Mouse (Mus musculus) embryonic stem cell, embryonic (primary cell): Measurements from ENCODE around the gene Fam171a1.

Experiments
- CTCF ChIA-PET, 4 experiments: fragments of 300-600 bp in 2 of 4; fragments of 350-600 bp in 2 of 4; sonication (Branson Sonifier 250); formaldehyde crosslinking; loops; one replicate each; lab custom pipeline; 2022; ENCODE audit warnings: inconsistent platforms in 2 of 4; lab: Charles Lee
- POLR2A ChIA-PET, 4 experiments: fragments of 300-600 bp in 2 of 4; fragments of 350-600 bp in 2 of 4; sonication (Branson Sonifier 250); formaldehyde crosslinking; loops; one replicate each; lab custom pipeline; 2022; ENCODE audit warnings: antibody characterized with exemption in 4 of 4, inconsistent platforms in 1 of 4; lab: Charles Lee

Fam171a1 gene

GRCm38 (mm10) chr2:3128910-3129309 lies 14.9 kb downstream of the Fam171a1 start:
- CTCF ChIA-PET = no interaction called here
- POLR2A ChIA-PET = interaction anchor here in 1 of 4 experiments (0.7 kb wide), 1 partner anchor 16 kb away, joined by 3 read pairs; no protein-coding TSS in a partner anchor

- ChIA-PET POLR2A (no interaction called here), CTCF (no interaction called here)
Observed at GRCm38 (mm10) chr2:3132473-3132872, 18.4 kb downstream of the Fam171a1 start.

- CTCF ChIA-PET = interaction anchor here in 1 of 4 experiments (0.6 kb wide), 1 partner anchor 31 kb away, joined by 3 read pairs; no protein-coding TSS in a partner anchor
- POLR2A ChIA-PET = no interaction called here
Observed at GRCm38 (mm10) chr2:3134580-3135296, 20.7 kb downstream of the Fam171a1 start.

- POLR2A ChIA-PET = no interaction called here
- CTCF ChIA-PET = interaction anchor here in 1 of 4 experiments (0.6 kb wide), 1 partner anchor 31 kb away, joined by 3 read pairs; no protein-coding TSS in a partner anchor
Observed at GRCm38 (mm10) chr2:3135297-3135684, 21.3 kb downstream of the Fam171a1 start.

GRCm38 (mm10) chr2:3138308-3138707 lies 24.3 kb downstream of the Fam171a1 start:
- ChIA-PET CTCF (no interaction called here), POLR2A (no interaction called here)

- CTCF ChIA-PET = no interaction called here
- POLR2A ChIA-PET = no interaction called here
Observed at GRCm38 (mm10) chr2:3139065-3139464, 25.0 kb downstream of the Fam171a1 start.

GRCm38 (mm10) chr2:3139578-3139977 lies 25.6 kb downstream of the Fam171a1 start:
- POLR2A ChIA-PET = interaction anchor here in 1 of 4 experiments (0.6 to 1.1 kb wide), 2 partner anchors 9 to 37 kb away, joined by 3 to 5 read pairs; no protein-coding TSS in a partner anchor
- CTCF ChIA-PET = no interaction called here

GRCm38 (mm10) chr2:3140585-3140984 lies 26.6 kb downstream of the Fam171a1 start:
- POLR2A ChIA-PET = interaction anchor here in 1 of 4 experiments (1.1 kb wide), 1 partner anchor 10 kb away, joined by 3 read pairs; no protein-coding TSS in a partner anchor
- CTCF ChIA-PET = interaction anchor here in 1 of 4 experiments (0.6 kb wide), 1 partner anchor 17 kb away, joined by 5 read pairs; no protein-coding TSS in a partner anchor

GRCm38 (mm10) chr2:3141804-3142203 lies 27.8 kb downstream of the Fam171a1 start:
- POLR2A ChIA-PET = no interaction called here
- CTCF ChIA-PET = no interaction called here

GRCm38 (mm10) chr2:3144291-3144690 lies 30.3 kb downstream of the Fam171a1 start:
- CTCF ChIA-PET = no interaction called here

GRCm38 (mm10) chr2:3147550-3148157 lies 33.6 kb downstream of the Fam171a1 start:
- ChIA-PET POLR2A (no interaction called here), CTCF (no interaction called here)

More at GRCm38 (mm10) chr2:3144291-3144690, 30.3 kb downstream of the Fam171a1 start:
- POLR2A ChIA-PET = no interaction called here

GRCm38 (mm10) chr2:3148731-3149130 lies 34.7 kb downstream of the Fam171a1 start:
- CTCF ChIA-PET = no interaction called here
- POLR2A ChIA-PET = no interaction called here

GRCm38 (mm10) chr2:3150324-3150723 lies 36.3 kb downstream of the Fam171a1 start:
- ChIA-PET POLR2A (interaction anchor here in 1 of 4 experiments (0.6 kb wide), 1 partner anchor 210 kb away, joined by 3 read pairs; no protein-coding TSS in a partner anchor), CTCF (interaction anchor here in 1 of 4 experiments (0.7 kb wide), 1 partner anchor 25 kb away, joined by 10 read pairs; no protein-coding TSS in a partner anchor)

- ChIA-PET POLR2A (no interaction called here), CTCF (interaction anchor here in 1 of 4 experiments (0.6 kb wide), 1 partner anchor 24 kb away, joined by 3 read pairs; no protein-coding TSS in a partner anchor)
Observed at GRCm38 (mm10) chr2:3151336-3151735, 37.3 kb downstream of the Fam171a1 start.

- CTCF ChIA-PET = no interaction called here
- POLR2A ChIA-PET = no interaction called here
Observed at GRCm38 (mm10) chr2:3154091-3154665, 40.2 kb downstream of the Fam171a1 start.

- ChIA-PET POLR2A (no interaction called here), CTCF (no interaction called here)
Observed at GRCm38 (mm10) chr2:3154986-3155385, 41.0 kb downstream of the Fam171a1 start.

GRCm38 (mm10) chr2:3157030-3157429 lies 43.0 kb downstream of the Fam171a1 start:
- ChIA-PET CTCF (no interaction called here), POLR2A (no interaction called here)

- ChIA-PET POLR2A (no interaction called here), CTCF (no interaction called here)
Observed at GRCm38 (mm10) chr2:3157661-3158344, 43.8 kb downstream of the Fam171a1 start.

- ChIA-PET POLR2A (no interaction called here), CTCF (no interaction called here)
Observed at GRCm38 (mm10) chr2:3158682-3159412, 44.8 kb downstream of the Fam171a1 start.
